Mouse (Mus musculus) CH12.LX (cell line): Measurements from ENCODE around the gene Gm38100. TPM values are rescaled to one million over a fixed set of nuclear protein-coding genes. Genes with fewer than 3 reads are reported as not detected.

Experiments
- DNase-seq: peaks from one replicate; pipeline ENCODE4 v3.0.0-alpha.2; 2013; ENCODE audit errors: extremely low read depth
- H3K27ac ChIP-seq: 2 replicates; pipeline ENCODE4 v1.5.1; 2012; ENCODE audit warnings: low read depth, mild to moderate bottlenecking, control low read depth, moderate library complexity; ENCODE audit not compliant: insufficient read depth
- H3K27me3 ChIP-seq: replicated peaks from 2 replicates; pipeline ENCODE3; 2012; ENCODE audit warnings: inconsistent platforms
- H3K36me3 ChIP-seq, 2 experiments: replicated peaks in 1 of 2; 2 replicates each; pipeline versions ENCODE3 to v1.6.1; 2012; ENCODE audit warnings: inconsistent platforms in 1 of 2, low read length in 1 of 2, mild to moderate bottlenecking in 1 of 2, mixed read lengths in 1 of 2, moderate library complexity in 1 of 2; ENCODE audit not compliant: control insufficient read depth in 1 of 2, insufficient read depth in 1 of 2
- H3K4me1 ChIP-seq, 2 experiments: 2 replicates each; pipeline ENCODE4 v1.6.1; 2012; ENCODE audit warnings: inconsistent platforms in 1 of 2, moderate library complexity in 1 of 2; ENCODE audit not compliant: insufficient read depth in 2 of 2, control insufficient read depth in 1 of 2
- H3K4me2 ChIP-seq: 2 replicates; pipeline ENCODE4 v1.6.1; 2012; ENCODE audit warnings: low read depth, mild to moderate bottlenecking, control low read depth; ENCODE audit not compliant: poor library complexity, insufficient read depth, severe bottlenecking
- H3K4me3 ChIP-seq, 3 experiments: fragments of 150-350 bp in 1 of 3; sonication (generic) in 1 of 3; replicated peaks in 1 of 3; 2 replicates each; pipeline versions ENCODE3 to v1.5.1; 2011 to 2012; ENCODE audit warnings: low read depth in 2 of 3, low read length in 2 of 3, mild to moderate bottlenecking in 2 of 3, moderate library complexity in 2 of 3, control low read depth in 1 of 3, improper control_type of control experiment in 1 of 3, inconsistent platforms in 1 of 3, mixed read lengths in 1 of 3; ENCODE audit not compliant: poor library complexity in 1 of 3
- H3K79me2 ChIP-seq: replicated peaks from 2 replicates; pipeline ENCODE4 v1.6.1; 2012; ENCODE audit warnings: mild to moderate bottlenecking, moderate library complexity; ENCODE audit not compliant: control insufficient read depth, poor library complexity, insufficient read depth, severe bottlenecking; ENCODE audit errors: extremely low read depth
- H3K9ac ChIP-seq: 2 replicates; pipeline ENCODE4 v1.6.1; 2012; ENCODE audit warnings: low read depth, mild to moderate bottlenecking, control low read depth, moderate library complexity; ENCODE audit not compliant: insufficient read depth
- H3K9me3 ChIP-seq: replicated peaks from 2 replicates; pipeline ENCODE3; 2012; ENCODE audit warnings: low read length, inconsistent platforms, mixed read lengths
- CHD2 ChIP-seq: IDR thresholded peaks from 2 replicates; pipeline ENCODE4 v1.6.1; 2011; ENCODE audit warnings: low read length, improper control_type of control experiment
- CTCF ChIP-seq, 2 experiments: IDR thresholded peaks in 1 of 2; conservative IDR thresholded peaks in 1 of 2; 2 replicates each; pipeline ENCODE4 v1.5.1; 2011 to 2012; ENCODE audit warnings: low read depth in 2 of 2, low read length in 2 of 2, improper control_type of control experiment in 1 of 2, inconsistent platforms in 1 of 2, mild to moderate bottlenecking in 1 of 2, moderate library complexity in 1 of 2
- E2F4 ChIP-seq: IDR thresholded peaks from 2 replicates; pipeline ENCODE4 v1.6.1; 2011; ENCODE audit warnings: low read depth, low read length, improper control_type of control experiment; ENCODE audit not compliant: insufficient replicate concordance
- ELF1 ChIP-seq: IDR thresholded peaks from 2 replicates; pipeline ENCODE4 v1.6.1; 2014; ENCODE audit warnings: low read depth, mild to moderate bottlenecking, inconsistent platforms, low read length, improper control_type of control experiment
- EP300 ChIP-seq: IDR thresholded peaks from 2 replicates; pipeline ENCODE4 v1.6.1; 2011; ENCODE audit warnings: low read length, improper control_type of control experiment
- IRF4 ChIP-seq: IDR thresholded peaks from 2 replicates; pipeline ENCODE4 v1.6.1; 2014; ENCODE audit warnings: low read depth, mild to moderate bottlenecking, inconsistent platforms, low read length, improper control_type of control experiment
- JUN ChIP-seq: IDR thresholded peaks from 2 replicates; pipeline ENCODE4 v1.6.1; 2011; ENCODE audit warnings: low read depth, mild to moderate bottlenecking, low read length, improper control_type of control experiment, moderate library complexity; ENCODE audit not compliant: insufficient read depth
- MAX ChIP-seq: IDR thresholded peaks from 2 replicates; pipeline ENCODE4 v1.6.1; 2011; ENCODE audit warnings: low read length, improper control_type of control experiment
- MAZ ChIP-seq: IDR thresholded peaks from 2 replicates; pipeline ENCODE4 v1.6.1; 2012; ENCODE audit warnings: low read depth, mild to moderate bottlenecking, inconsistent platforms, low read length, improper control_type of control experiment, moderate library complexity
- MEF2A ChIP-seq: IDR thresholded peaks from 2 replicates; pipeline ENCODE4 v1.6.1; 2014; ENCODE audit warnings: low read depth, mild to moderate bottlenecking, inconsistent platforms, low read length, improper control_type of control experiment, borderline replicate concordance
- MXI1 ChIP-seq: IDR thresholded peaks from 2 replicates; pipeline ENCODE4 v1.6.1; 2011; ENCODE audit warnings: mild to moderate bottlenecking, low read depth, low read length, improper control_type of control experiment
- MYC ChIP-seq: IDR thresholded peaks from 2 replicates; pipeline ENCODE4 v1.6.1; 2011; ENCODE audit warnings: low read depth, mild to moderate bottlenecking, improper control_type of control experiment, low read length
- NELFE ChIP-seq: IDR thresholded peaks from 2 replicates; pipeline ENCODE4 v1.6.1; 2011; ENCODE audit warnings: low read depth, low read length, improper control_type of control experiment
- NRF1 ChIP-seq: IDR thresholded peaks from 2 replicates; pipeline ENCODE4 v1.6.1; 2014; ENCODE audit warnings: low read depth, mild to moderate bottlenecking, inconsistent platforms, low read length, improper control_type of control experiment, moderate library complexity
- PAX5 ChIP-seq: IDR thresholded peaks from 2 replicates; pipeline ENCODE4 v1.6.1; 2012; ENCODE audit warnings: low read length, inconsistent platforms, mixed read lengths
- POLR2AphosphoS2 ChIP-seq: IDR thresholded peaks from 2 replicates; pipeline ENCODE4 v1.6.1; 2011; ENCODE audit warnings: low read depth, low read length, improper control_type of control experiment
- RAD21 ChIP-seq: IDR thresholded peaks from 2 replicates; pipeline ENCODE4 v1.6.1; 2011; ENCODE audit warnings: low read depth, mild to moderate bottlenecking, low read length, improper control_type of control experiment, moderate library complexity
- RCOR1 ChIP-seq: conservative IDR thresholded peaks from 2 replicates; pipeline ENCODE4 v1.6.1; 2012; ENCODE audit warnings: low read depth, mild to moderate bottlenecking, inconsistent platforms, low read length, improper control_type of control experiment
- SIN3A ChIP-seq: IDR thresholded peaks from 2 replicates; pipeline ENCODE4 v1.6.1; 2012; ENCODE audit warnings: low read length, improper control_type of control experiment, inconsistent platforms
- TBP ChIP-seq: conservative IDR thresholded peaks from 2 replicates; pipeline ENCODE4 v1.6.1; 2011; ENCODE audit warnings: low read depth, low read length, improper control_type of control experiment
- TCF12 ChIP-seq: IDR thresholded peaks from 2 replicates; pipeline ENCODE4 v1.6.1; 2014; ENCODE audit warnings: low read depth, mild to moderate bottlenecking, inconsistent platforms, low read length, improper control_type of control experiment
- UBTF ChIP-seq: IDR thresholded peaks from 2 replicates; pipeline ENCODE4 v1.6.1; 2012; ENCODE audit warnings: low read depth, mild to moderate bottlenecking, inconsistent platforms, low read length, improper control_type of control experiment, moderate library complexity
- USF2 ChIP-seq: conservative IDR thresholded peaks from 2 replicates; pipeline ENCODE4 v1.6.1; 2011; ENCODE audit warnings: low read depth, low read length, improper control_type of control experiment
- ZNF384 ChIP-seq: IDR thresholded peaks from 2 replicates; pipeline ENCODE4 v1.6.1; 2012; ENCODE audit warnings: low read depth, low read length, improper control_type of control experiment, inconsistent platforms
- dilution Hi-C: fragments of 300-500 bp; cut with MboI; formaldehyde crosslinking; loops from 2 replicates; pipeline ENCODE4 v1.14.3; 2020; ENCODE audit warnings: low sequenced_read_pairs; ENCODE audit not compliant: extremely low pct_unique_long_range_greater_than_20kb, extremely low pct_ligation_motif_present
- in situ Hi-C: fragments of 300-500 bp; cut with MboI; formaldehyde crosslinking; loops from 3 replicates; pipeline ENCODE4 v1.14.3; 2019; ENCODE audit warnings: low sequenced_read_pairs, low pct_ligation_motif_present, low pct_unique_long_range_greater_than_20kb, mixed read lengths
- polyA plus RNA-seq: library from polyadenylated mRNA; unstranded; fragments of >175 nt; gene quantifications from 2 replicates; pipeline ENCODE4 v1.2.1, GENCODE M21; 2012; ENCODE audit warnings: low read depth; ENCODE audit not compliant: insufficient read length
- total RNA-seq, 2 experiments: library from RNA; depleted of rRNA; stranded (reverse); fragments of 300-350 nt in 1 of 2; fragments of >200 nt in 1 of 2; gene quantifications; 2 replicates each; pipeline ENCODE4 v1.2.3; 2012 to 2014

The Gm38100 gene
- total and polyA plus RNA-seq, 3 experiments = not detected

DNA sequence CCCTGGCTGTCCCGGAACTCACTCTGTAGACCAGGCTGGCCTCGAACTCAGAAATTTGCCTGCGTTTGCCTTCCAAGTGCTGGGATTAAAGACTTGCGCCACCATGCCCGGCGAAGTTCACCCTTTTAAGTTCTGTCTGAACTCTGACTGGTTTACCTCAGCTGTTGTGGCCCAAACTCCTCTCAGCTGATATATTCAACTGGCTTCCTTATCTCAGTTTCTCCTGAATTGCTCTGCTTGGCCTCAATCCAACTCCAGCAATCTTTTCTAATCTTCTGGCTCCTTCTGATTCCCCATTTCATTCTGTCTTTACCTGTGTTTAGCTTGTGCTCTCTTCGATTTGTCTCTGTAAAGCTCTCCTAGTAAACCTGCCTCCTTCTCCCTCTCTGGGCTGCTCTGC is 23.0 kb downstream of the Gm38100 start:
- no peak overlapping the region for H3K4me2 ChIP-seq
- H3K9me3 ChIP-seq = no peaks in the 10 kb centered on the region
- TF ChIP-seq E2F4 (no peak), CTCF (conservative IDR thresholded peaks at IDR 0.05 in 1 of 2, IDR thresholded peaks at IDR 0.05 in 1 of 2; ENCODE audit: low read depth in 2 of 2, low read length in 2 of 2) (no peak), POLR2AphosphoS2 (no peak), USF2 (no peak), RCOR1 (no peak)
- H3K9ac ChIP-seq = no peak overlapping the region
- no peak overlapping the region for H3K27ac ChIP-seq
- no peak for DNase-seq
- no peaks in the 10 kb centered on the region for H3K27me3 ChIP-seq
- in situ Hi-C loops = loop anchor here (25.0 kb wide), 1 partner anchor 744 kb away; no protein-coding TSS in a partner anchor
- no peaks in the 10 kb centered on the region for H3K36me3 ChIP-seq
- no peaks in the 10 kb centered on the region for H3K4me1 ChIP-seq
- no peaks in the 10 kb centered on the region for H3K79me2 ChIP-seq
- H3K4me3 ChIP-seq = no peak overlapping the region
- dilution Hi-C loops = no loop called here

DNA sequence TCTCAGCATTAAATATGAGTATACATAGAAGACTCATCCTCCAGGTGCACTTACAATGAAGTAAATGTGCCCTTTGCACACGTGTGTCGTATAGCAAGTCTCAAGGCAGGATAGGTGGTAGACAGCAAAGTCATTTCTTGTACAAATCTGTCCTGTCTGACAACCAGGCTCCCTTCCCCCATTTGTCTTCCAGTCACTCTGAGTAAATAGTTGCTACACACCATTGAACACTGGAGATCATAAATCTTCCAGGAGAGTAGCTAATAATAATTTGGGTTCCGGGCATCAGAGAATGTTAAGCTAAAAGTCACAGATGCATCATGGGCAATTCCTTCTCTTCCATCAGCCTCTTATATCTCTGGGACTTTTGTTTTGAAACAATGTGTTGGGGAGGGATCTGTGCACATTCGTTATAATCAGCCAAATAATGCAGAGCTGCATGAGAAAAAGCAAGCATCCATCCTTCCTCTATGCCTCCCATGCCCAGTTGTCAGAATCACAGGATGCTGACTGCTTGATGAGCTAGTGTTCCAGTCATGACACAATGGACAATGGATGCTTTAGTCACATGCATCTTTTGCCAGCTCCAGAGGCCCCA is 26.7 kb downstream of the Gm38100 start:
- no peaks in the 10 kb centered on the region for H3K79me2 ChIP-seq
- H3K36me3 ChIP-seq = no peaks in the 10 kb centered on the region
- no peak overlapping the region for H3K4me2 ChIP-seq
- no peak overlapping the region for H3K9ac ChIP-seq
- no peak for DNase-seq
- in situ Hi-C loops = loop anchor here (25.0 kb wide), 1 partner anchor 740 kb away; no protein-coding TSS in a partner anchor
- dilution Hi-C loops = no loop called here
- TF ChIP-seq RCOR1 (no peak), IRF4 (no peak), MEF2A (no peak), ZNF384 (no peak), EP300 (no peak), MAX (no peak), RAD21 (no peak), MXI1 (no peak), MAZ (no peak), ELF1 (no peak)
- TF ChIP-seq, all 38 proteins: peak for 0
- Histone ChIP-seq H3K9me3 (no peaks in the 10 kb centered on the region), H3K27ac (no peak overlapping the region), H3K4me3 (no peak overlapping the region), H3K4me1 (no peaks in the 10 kb centered on the region), H3K27me3 (no peaks in the 10 kb centered on the region)

DNA sequence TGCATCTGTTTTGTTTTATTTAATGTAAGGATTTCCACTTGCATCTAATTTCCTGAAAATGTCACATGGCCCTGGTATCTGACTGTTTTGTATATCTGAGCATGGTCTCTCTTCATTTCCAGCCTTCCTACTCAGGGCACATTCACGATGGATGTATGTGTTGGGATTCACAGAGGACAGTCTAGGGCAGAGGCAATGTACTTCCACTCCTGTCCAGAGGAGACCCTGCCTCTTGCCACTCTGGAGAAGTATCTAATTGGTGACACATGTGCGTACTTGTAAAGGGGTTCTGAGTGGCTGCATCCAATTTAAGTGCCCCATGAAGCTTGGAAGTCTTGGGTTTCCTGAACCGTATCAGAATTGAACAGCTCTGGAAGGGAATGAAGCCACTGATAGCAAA is 30.3 kb downstream of the Gm38100 start:
- Histone ChIP-seq H3K4me1 (no peaks in the 10 kb centered on the region), H3K36me3 (no peaks in the 10 kb centered on the region), H3K4me2 (no peak overlapping the region), H3K9ac (no peak overlapping the region), H3K79me2 (no peaks in the 10 kb centered on the region), H3K4me3 (no peak overlapping the region), H3K27ac (no peak overlapping the region), H3K9me3 (peaks cover 3% of the 10 kb centered on the region), H3K27me3 (no peaks in the 10 kb centered on the region)
- in situ Hi-C loops (no loop called here), dilution Hi-C loops (no loop called here)
- TF ChIP-seq ELF1 (no peak), NRF1 (no peak), SIN3A (no peak), NELFE (no peak), ZNF384 (no peak), JUN (no peak), IRF4 (no peak), E2F4 (no peak), CHD2 (no peak), TBP (no peak), UBTF (no peak), TCF12 (no peak), USF2 (no peak), MYC (no peak), PAX5 (no peak)
- no peak for DNase-seq
